Mouse (Mus musculus) 416B (cell line): ENCODE results near the gene Etfa.

ENCODE experiments used
- DNase-seq: peaks from one replicate; pipeline ENCODE4 v3.0.0; 2011; ENCODE audit warnings: low read depth

Gene Etfa

GRCm38 (mm10) chr9:55423451-55424424, 88.3 kb downstream of the Etfa start:
- no peak for DNase-seq

DNA sequence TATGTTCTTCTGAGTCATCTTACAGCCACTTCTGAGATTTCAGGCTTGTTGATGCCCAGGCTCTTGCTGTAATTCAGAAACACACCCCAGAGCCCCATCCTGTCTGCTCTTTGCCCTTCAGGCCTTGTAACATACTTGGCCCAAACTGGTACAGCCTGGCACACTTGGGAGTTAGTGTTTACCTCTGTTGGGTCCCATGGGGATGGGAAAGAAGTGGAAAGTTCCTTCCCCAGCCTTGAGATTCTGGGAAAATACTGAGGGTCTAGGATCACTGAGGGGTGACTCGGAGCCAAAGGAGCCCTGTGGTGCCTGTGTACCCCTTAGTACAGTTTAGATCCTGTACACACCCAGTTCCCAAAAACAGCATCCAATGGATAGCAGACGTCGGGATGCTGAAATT, 90.3 kb downstream of the Etfa start:
- DNase-seq = no peak

- DNase-seq = no peak
Measured at GRCm38 (mm10) chr9:55411154-55411553, 100.9 kb downstream of the Etfa start.

GRCm38 (mm10) chr9:55410430-55410829, 101.6 kb downstream of the Etfa start:
- DNase-seq = no peak

DNA sequence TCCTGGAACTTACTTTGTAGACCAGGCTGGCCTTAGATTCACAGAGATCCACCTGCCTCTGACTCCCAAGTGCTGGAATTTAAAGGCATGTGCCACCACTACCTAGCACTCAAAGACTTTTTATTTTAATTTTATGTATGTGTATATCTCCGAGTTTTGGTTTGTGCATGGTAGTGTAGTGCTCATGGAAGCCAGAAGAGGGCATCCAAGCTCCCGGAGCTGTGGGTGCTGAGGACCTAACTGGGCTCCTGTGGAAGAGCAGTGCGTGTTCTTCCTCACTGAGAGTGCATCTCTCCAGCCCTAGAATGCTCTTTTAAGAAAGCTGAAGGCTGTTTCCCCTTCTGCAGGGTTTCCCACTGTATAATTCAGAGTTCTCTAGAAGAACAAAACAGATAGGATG, 102.2 kb downstream of the Etfa start:
- DNase-seq = peak; percentile 36

DNA sequence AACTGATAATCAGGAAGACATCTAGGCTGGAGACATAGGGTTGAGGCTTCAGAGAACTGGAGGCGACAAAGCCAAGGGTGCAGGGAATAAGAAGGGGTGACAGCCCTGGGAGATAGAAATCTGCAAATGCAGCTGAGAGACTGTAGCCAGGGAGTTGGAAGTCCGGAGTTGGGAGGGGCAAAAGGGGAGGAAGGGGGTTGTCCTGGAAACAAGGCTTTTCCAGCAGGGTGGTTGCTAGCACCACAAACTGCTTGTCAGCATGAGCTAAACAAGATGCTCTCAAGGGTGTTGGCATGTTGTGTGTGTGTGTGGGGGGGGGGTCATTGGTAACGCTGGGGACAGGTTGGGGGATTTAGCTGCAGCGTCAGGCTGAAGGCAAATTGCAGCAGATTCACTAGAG, 103.2 kb downstream of the Etfa start:
- DNase-seq = no peak

DNA sequence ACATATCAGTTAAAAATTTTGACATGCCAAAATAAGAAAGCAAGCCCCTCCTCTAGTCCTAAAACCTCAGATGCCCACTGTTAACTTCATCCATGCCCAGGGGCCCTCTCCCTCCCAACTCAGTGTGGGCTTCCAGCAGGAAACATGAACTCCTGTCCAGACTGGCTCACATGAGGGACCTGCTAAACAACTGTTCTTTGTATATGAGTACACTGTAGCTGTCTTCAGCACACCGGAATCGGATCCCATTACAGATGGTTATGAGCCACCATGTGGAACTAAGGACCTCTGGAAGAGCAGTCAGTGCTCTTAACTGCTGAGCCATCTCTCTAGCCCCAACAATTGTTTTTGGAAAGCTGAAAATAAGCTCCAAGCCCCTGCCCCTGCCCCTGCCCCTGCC, 105.3 kb downstream of the Etfa start:
- DNase-seq = no peak

DNA sequence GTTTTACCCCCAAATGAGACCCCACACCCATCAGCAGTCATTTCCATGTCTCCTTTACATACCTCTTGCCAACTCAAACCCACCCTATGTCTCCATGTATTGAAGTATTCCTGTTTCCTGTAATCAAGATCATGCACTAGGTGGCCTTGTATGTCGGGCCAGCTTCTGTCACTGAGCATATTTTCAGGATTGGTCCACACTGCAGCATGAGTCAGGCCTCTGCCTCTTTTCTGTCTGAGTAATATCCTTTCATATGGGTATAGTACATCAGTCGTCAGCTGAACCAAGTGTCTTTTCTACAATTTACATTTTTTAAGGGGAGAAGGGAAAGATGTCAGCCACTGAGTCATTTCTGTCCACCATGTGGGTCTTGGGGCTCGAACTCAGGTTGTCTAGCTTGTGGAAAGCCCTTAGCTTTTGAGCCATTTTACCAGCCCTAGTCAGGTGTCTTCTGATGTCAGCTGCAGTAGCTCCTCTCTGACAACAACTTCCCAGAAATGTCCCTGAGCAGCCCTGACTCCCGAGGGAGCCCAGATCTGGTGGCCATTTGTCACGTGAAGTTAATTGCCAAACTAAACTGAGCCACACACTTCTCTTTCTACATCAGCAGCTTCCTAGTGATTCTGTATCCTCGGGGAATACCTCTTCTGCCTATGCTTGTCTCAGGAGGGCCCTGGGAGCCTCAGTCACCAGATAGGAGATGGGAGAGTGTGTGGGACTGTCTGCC, 106.9 kb downstream of the Etfa start:
- DNase-seq = no peak
